Comparison of ENCODE assay signal across 7 mouse cellular contexts in genomic region chr1:166843397-166843877, GRCm38 (mm10).
DNase-seq lines count a peak whose midpoint lies in the region; ATAC-seq and TF ChIP-seq lines count a peak whose summit lies in the region.

No protein-coding gene starts in this region.

- H3K9me3 ChIP-seq in E14TG2a.4 (ENCODE audit: low read length), result no peaks in the 10 kb centered on the region
- H3K9me3 ChIP-seq in ES-E14 (ENCODE audit: control insufficient read depth, insufficient read depth, low read depth, low read length), result no peaks in the 10 kb centered on the region
- H3K9me3 ChIP-seq in forebrain, embryonic 16.5 days (ENCODE audit: control insufficient read depth, low read length), result no peaks in the 10 kb centered on the region
- no peaks in the 10 kb centered on the region for H3K9me3 ChIP-seq in midbrain, embryonic 16.5 days (replicated peaks; ENCODE audit: control insufficient read depth, low read length, poor library complexity, severe bottlenecking)

- in situ Hi-C loops in ES-E14 (cut with MboI; ENCODE audit: low sequenced_read_pairs in 2 of 2, unreplicated experiment in 2 of 2), result no loop called here

- peak; percentile 49 for DNase-seq in ES-E14 (ENCODE audit: low read depth, low spot score)
- DNase-seq in kidney, adult 8-10 months, result peak; percentile 32 to 36
- no peak for DNase-seq in spleen, postnatal 10 days (ENCODE audit: low spot score in 2 of 2)
- DNase-seq in frontal cortex, postnatal 25 days (ENCODE audit: low spot score in 2 of 2), result no peak

- H3K4me3 ChIP-seq in E14TG2a.4 (replicated peaks; ENCODE audit: low read length) (peak overlapping the region; percentile 30), ES-E14 (ENCODE audit: insufficient read depth in 1 of 2, low read depth in 1 of 2, low read length in 2 of 2, poor library complexity in 1 of 2, severe bottlenecking in 1 of 2) (no peak overlapping the region)
- peak overlapping the region; percentile 30 for H3K4me3 ChIP-seq in forebrain, embryonic 16.5 days (replicated peaks; ENCODE audit: low read length)
- H3K4me3 ChIP-seq in midbrain, embryonic 16.5 days (ENCODE audit: low read depth, low read length), result peak overlapping the region; percentile 23

- H3K4me2 ChIP-seq in forebrain, embryonic 16.5 days (ENCODE audit: low read length), result peak overlapping the region; percentile 51
- peak overlapping the region; percentile 63 for H3K4me2 ChIP-seq in midbrain, embryonic 16.5 days (ENCODE audit: low read length)

- no peaks in the 10 kb centered on the region for H3K36me3 ChIP-seq in E14TG2a.4 (ENCODE audit: insufficient read depth, low read length)
- no peaks in the 10 kb centered on the region for H3K36me3 ChIP-seq in ES-E14 (ENCODE audit: control insufficient read depth, insufficient read depth, low read length, poor library complexity, severe bottlenecking)
- H3K36me3 ChIP-seq in forebrain, embryonic 16.5 days (ENCODE audit: control insufficient read depth, insufficient read depth), result no peaks in the 10 kb centered on the region
- no peaks in the 10 kb centered on the region for H3K36me3 ChIP-seq in midbrain, embryonic 16.5 days (ENCODE audit: control insufficient read depth, insufficient read depth, low read length)

- 1% methylated on average over 11 of the region's 11 CpGs for WGBS in forebrain, embryonic 16.5 days
- 1% methylated on average over 11 of the region's 11 CpGs for WGBS in midbrain, embryonic 16.5 days

- ATAC-seq in forebrain, embryonic 16.5 days, result peak; percentile 75
- peak; percentile 55; the same call in 1 of the 2 replicates for ATAC-seq in midbrain, embryonic 16.5 days

- H3K4me1 ChIP-seq in E14TG2a.4 (replicated peaks; ENCODE audit: low read depth, low read length) (peaks cover 4% of the 10 kb centered on the region), ES-E14 (ENCODE audit: control insufficient read depth in 2 of 2, insufficient read depth in 2 of 2, low read length in 2 of 2, poor library complexity in 1 of 2) (peaks cover 0 to 2% of the 10 kb centered on the region in 2 experiments; a peak in 1 of 4 replicates)
- H3K4me1 ChIP-seq in forebrain, embryonic 16.5 days (replicated peaks; ENCODE audit: control insufficient read depth, insufficient read depth, low read length), result peaks cover 18% of the 10 kb centered on the region
- peaks cover 20% of the 10 kb centered on the region for H3K4me1 ChIP-seq in midbrain, embryonic 16.5 days (ENCODE audit: control insufficient read depth, insufficient read depth, low read length)

- H3K27ac ChIP-seq in ES-E14 (ENCODE audit: insufficient read depth, low read depth, low read length, poor library complexity, severe bottlenecking), result no peak overlapping the region
- H3K27ac ChIP-seq in forebrain, embryonic 16.5 days (ENCODE audit: low read length), result peak overlapping the region; percentile 46
- H3K27ac ChIP-seq in midbrain, embryonic 16.5 days (ENCODE audit: low read length), result peak overlapping the region; percentile 73

- H3K9ac ChIP-seq in ES-E14 (ENCODE audit: insufficient read depth, low read depth, low read length, poor library complexity, severe bottlenecking), result no peak overlapping the region
- H3K9ac ChIP-seq in forebrain, embryonic 16.5 days (replicated peaks; ENCODE audit: low read depth, low read length), result peak overlapping the region; percentile 44; the same call in 1 of the 2 replicates
- H3K9ac ChIP-seq in midbrain, embryonic 16.5 days (ENCODE audit: low read depth, low read length), result peak overlapping the region; percentile 56

- 0 out of 2 replicates have a peak, but pooled peaks cover 4% of the 10 kb centered on the region for H3K27me3 ChIP-seq in E14TG2a.4 (ENCODE audit: insufficient read depth, low read length)
- H3K27me3 ChIP-seq in forebrain, embryonic 16.5 days (replicated peaks; ENCODE audit: control insufficient read depth, insufficient read depth, low read length), result no peaks in the 10 kb centered on the region
- H3K27me3 ChIP-seq in midbrain, embryonic 16.5 days (ENCODE audit: control insufficient read depth, insufficient read depth, low read depth, low read length), result no peaks in the 10 kb centered on the region

- no peak for TF ChIP-seq CTCF in E14TG2a.4 (conservative IDR thresholded peaks at IDR 0.05; ENCODE audit: low read length)

TF ChIP-seq in ES-E14, 5 proteins besides CTCF, POLR2A, EP300 and RAD21:
- peak; percentile 78 for TF ChIP-seq MAFK (IDR thresholded peaks at IDR 0.05; ENCODE audit: insufficient read depth, low read depth, low read length)
- TF ChIP-seq ZC3H11A (IDR thresholded peaks at IDR 0.05; ENCODE audit: borderline replicate concordance, low read depth, low read length), result no peak
- TF ChIP-seq ZNF384 (IDR thresholded peaks at IDR 0.05; ENCODE audit: low read depth, low read length), result peak; percentile 80

Comparison
In these comparisons a context has a peak if more than half of its experiments do, and no peak if none do; other contexts are left out.
1. H3K4me3 ChIP-seq: peak in E14TG2a.4 (single experiment), forebrain, embryonic 16.5 days (single experiment) and midbrain, embryonic 16.5 days (single experiment); none in ES-E14 (0 of 2).
2. DNase-seq: peak in ES-E14 (single experiment) and kidney, adult 8-10 months (2 of 2); none in spleen, postnatal 10 days (0 of 2) and frontal cortex, postnatal 25 days (0 of 2).